Mouse (Mus musculus) right cerebral cortex, adult 2 months (tissue): ENCODE data around the gene Sh3pxd2a.

Source experiments
- DNase-seq, 2 experiments: peaks; one replicate each; pipeline ENCODE4 v3.0.0; 2021 to 2022; ENCODE audit warnings: low spot score in 2 of 2

The Sh3pxd2a gene

GRCm38 (mm10) chr19:47339165-47339564, 125.0 kb downstream of the Sh3pxd2a start:
- peak; percentile 88 to 95 for DNase-seq

DNA sequence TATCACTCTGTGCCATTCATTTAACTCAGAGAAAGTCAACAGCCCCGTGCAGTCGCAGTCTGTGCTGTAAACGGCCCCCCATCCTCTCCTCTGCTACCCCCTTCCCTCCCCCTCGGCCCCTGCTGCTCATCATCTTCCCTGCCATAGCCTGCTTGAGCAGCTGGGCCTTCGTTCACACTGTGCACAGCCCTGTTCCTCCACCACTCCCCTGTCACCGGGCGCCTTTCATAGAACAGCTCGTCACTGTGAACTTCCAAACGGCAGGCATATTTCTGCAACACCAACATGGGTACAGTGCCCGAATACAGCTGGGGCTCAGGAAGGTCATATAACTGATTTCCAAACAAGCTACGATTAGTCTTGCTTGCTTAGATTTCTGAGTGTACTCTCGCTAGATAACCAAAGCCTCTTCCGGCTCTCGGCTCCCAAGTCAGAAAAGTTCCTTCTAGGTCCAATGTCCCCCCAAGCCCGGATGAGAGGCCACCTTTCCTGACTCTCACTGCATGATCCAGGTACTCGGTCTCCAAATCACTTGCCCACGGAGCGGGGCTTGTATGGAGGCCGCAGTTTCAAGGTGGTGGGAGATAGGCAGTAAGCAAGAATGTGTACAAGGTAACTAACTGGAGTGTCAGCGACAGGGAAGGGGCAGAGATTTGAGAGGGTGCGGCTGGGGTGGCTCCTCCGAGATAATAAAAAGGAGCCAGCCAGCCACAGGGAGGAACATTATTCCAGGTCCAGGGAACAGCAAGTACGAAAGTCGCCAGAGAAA, 125.6 kb downstream of the Sh3pxd2a start:
- DNase-seq, result no peak

GRCm38 (mm10) chr19:47337743-47338142, 126.5 kb downstream of the Sh3pxd2a start:
- peak; percentile 92 to 94 for DNase-seq

DNA sequence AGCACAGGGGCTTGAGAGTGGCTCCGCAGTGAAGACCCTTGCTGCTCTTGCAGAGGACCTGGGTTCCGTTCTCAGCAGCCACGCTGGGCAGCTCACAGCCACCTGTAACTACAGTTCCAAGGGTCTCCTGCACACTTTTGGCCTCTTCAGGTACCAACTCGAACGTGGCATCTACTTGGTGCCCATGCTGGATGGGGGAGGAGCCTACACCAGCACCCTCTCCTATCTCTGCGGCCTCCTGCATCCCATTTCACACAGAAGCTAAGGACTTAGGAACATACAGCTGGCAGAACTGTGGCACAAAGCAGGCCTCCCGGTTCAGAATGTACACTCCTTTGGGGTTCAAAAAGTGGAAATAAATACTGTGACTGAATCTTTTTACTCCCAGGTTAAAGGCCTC, 127.0 kb downstream of the Sh3pxd2a start:
- DNase-seq, result no peak

GRCm38 (mm10) chr19:47335262-47335661, 128.9 kb downstream of the Sh3pxd2a start:
- DNase-seq, result peak; percentile 40 to 56

DNA sequence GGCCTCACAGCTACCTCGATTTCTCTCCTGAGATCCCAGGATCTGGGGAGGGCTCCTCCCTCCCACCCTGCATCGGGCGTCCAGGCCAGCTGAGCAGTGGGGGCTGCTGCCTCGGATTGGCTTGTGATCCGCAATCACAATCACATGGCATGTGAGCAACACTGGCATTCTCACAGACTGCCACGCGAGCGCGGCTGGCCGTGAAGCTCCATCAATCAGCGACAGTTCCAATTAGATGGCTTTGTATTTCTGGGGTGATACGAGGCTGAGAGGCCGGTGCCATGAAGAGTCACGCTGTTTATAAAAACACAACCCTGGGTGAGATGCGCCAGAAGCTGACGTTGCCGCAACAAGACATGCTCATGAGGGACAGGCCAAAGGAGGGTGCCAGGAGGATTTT, 129.5 kb downstream of the Sh3pxd2a start:
- peak in 1 of 2 experiments; percentile 42 for DNase-seq

GRCm38 (mm10) chr19:47330743-47331227, 133.4 kb downstream of the Sh3pxd2a start:
- no peak for DNase-seq

- no peak for DNase-seq
Observed at GRCm38 (mm10) chr19:47329102-47329501, 135.1 kb downstream of the Sh3pxd2a start.

- DNase-seq, result no peak
Observed at GRCm38 (mm10) chr19:47327896-47328882, 136.0 kb downstream of the Sh3pxd2a start.

- peak in 1 of 2 experiments; percentile 72 for DNase-seq
Observed at GRCm38 (mm10) chr19:47325881-47326280, 138.3 kb downstream of the Sh3pxd2a start.

DNA sequence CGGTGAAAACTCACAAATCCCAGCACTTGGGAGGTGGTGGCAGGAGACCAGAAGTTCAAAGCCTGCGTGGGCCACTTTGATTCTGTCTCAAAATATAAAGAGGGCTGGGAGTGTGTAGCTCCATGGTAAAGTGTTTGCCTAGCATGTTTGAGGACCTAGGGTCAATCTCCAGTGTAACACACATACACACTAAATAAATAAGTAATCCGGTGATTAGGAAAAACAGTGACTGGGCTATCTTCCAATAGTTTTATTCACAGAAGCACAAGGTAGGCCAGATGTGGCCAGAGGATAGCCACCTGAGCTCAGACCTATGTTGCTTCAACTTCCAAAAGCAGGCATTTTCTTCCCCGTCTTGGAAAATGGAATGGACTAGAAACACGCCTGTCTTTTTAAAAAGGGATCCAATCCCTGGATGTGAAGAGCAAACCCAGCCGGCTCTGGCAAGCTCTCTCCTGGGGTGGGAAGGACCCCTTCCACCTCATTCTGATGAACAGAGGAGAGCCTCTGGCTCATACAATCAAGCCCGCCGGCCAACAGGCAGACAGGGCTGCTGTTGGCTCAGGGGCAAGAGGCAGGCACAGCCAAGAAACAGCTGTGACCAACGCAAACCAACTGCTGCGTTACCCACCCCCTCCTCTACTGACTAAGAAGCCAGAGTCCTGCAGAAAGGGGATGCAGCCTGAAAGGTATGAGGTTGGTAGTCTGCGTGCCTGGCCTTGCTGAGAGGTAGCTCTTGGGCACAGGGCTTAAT, 140.9 kb downstream of the Sh3pxd2a start:
- no peak for DNase-seq

DNA sequence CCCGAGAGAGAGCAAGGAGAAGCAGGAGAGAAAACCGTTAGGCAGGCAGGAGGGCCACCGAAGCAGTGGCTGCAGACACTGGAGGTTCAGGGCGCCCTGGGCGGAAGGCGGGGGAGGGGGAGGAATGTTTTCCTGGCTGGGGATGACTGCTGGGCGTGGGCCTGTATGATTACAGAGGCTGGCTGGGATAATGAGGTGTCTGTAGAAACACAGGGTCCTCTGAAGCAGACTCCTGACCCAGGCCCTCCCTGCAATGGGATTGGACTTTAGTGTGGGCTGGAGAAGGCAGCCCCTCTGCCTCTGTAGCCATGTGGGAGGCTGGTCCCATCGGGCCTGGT, 143.9 kb downstream of the Sh3pxd2a start:
- no peak for DNase-seq

- no peak for DNase-seq
Observed at GRCm38 (mm10) chr19:47319521-47320330, 144.5 kb downstream of the Sh3pxd2a start.

GRCm38 (mm10) chr19:47319061-47319460, 145.1 kb downstream of the Sh3pxd2a start:
- no peak for DNase-seq

DNA sequence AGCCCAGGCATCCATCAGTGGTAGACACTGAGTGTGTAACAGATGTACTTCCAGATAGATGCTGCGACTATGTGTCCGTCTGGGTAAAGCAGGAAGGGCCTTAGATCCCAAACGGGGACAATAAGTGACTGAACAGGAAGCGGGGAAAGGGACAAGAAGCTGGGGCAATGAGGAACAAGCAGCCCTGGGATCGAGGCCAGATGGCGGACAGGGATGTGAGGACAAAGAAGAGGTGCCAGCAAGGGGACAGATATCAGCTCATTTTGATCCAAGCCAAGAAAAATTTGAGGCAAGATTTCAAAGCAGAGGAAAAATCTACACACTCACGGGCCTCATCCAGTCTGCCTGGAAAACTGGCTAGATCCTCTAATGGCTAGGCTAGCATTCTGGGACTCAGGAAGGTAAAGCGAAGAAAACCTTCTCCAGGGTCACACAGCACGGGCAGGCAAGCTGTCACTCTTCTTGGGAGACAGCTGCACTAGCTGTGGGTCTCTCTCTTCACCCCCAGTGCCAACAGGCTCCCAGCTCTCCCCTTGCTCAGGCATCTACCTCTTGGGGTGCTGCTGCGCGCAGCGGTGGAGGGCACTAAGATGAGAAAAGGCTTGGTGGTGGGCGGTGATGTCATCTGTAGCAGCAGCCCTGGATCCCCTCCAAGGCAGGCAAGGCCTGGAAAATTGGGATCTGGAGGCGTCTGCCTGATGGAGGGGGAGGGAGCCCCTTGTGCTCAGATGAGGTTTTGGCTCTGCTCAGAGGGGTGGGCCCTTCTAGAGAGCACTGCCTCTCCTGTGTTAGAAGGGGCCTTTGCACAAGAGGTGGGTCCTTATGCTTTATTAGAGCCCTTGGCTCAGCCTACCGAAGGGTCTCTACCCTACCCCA, 146.9 kb downstream of the Sh3pxd2a start:
- peak; percentile 63 to 74 for DNase-seq

GRCm38 (mm10) chr19:47316288-47317062, 147.7 kb downstream of the Sh3pxd2a start:
- no peak for DNase-seq

DNA sequence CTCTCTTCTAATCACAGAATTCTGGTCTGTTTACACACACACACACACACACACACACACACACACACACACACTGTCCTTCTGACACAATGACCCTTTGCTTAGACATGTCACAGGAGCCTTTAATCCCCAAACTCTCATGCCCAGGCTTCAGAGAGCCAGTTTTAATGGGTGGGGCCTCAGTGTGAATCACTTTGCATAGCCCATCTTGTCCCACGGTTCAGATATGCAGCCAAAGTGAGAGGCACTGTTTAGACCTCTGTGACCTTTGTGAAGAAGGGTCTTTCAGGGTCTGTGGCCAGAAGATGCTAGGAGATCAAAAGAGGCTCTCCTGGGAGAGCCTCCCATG, 148.3 kb downstream of the Sh3pxd2a start:
- no peak for DNase-seq

DNA sequence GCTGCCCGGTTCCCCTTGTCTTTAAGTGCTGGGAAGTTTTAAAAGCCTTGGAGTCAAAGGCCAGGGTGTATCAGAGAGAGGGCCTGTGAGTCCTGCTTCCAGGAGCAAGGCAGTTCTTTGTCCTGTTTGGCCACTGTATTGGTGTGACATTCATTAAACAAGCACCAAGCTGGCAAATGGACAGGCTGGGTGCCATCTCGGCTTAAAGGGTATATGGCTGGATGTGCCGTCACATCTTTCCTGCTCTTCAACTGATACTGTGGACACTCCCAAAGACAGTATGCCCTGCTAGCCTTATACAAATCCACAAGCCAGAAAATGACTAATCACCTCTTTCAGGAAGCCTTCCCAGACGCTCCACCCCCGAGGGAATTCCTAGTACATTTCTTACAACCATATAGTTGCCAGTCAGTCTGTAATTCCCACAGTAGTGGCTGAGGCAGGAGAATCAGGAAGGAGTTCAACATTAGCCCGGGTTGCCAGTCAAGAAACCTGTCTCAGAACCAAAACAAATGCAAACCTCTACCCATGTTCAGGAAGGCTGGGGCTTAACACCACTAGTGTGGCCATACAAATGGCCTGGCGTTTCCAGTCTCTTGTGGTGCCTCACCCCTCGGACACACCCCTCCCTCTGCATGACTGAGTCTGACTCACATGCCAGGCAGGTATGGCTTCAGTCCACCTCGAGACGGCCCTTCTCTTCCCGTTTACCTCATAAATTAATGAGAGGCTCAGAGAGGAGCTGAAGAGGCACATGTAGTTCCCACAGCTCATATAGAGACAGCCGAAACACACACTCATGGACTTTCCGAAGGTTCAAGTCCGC, 148.9 kb downstream of the Sh3pxd2a start:
- no peak for DNase-seq
